Mouse (Mus musculus) liver, postnatal 0 days (tissue): Measurements from ENCODE around the gene Rps6ka1.

Source experiments
- CTCF ChIP-seq: sonication (generic); IDR thresholded peaks from 2 replicates; pipeline ENCODE4 v1.5.1; 2016; ENCODE audit warnings: antibody characterized with exemption, low read depth
- EP300 ChIP-seq: IDR thresholded peaks from 2 replicates; pipeline ENCODE4 v1.6.1; 2016; ENCODE audit warnings: antibody characterized with exemption, low read depth, mild to moderate bottlenecking

DNA sequence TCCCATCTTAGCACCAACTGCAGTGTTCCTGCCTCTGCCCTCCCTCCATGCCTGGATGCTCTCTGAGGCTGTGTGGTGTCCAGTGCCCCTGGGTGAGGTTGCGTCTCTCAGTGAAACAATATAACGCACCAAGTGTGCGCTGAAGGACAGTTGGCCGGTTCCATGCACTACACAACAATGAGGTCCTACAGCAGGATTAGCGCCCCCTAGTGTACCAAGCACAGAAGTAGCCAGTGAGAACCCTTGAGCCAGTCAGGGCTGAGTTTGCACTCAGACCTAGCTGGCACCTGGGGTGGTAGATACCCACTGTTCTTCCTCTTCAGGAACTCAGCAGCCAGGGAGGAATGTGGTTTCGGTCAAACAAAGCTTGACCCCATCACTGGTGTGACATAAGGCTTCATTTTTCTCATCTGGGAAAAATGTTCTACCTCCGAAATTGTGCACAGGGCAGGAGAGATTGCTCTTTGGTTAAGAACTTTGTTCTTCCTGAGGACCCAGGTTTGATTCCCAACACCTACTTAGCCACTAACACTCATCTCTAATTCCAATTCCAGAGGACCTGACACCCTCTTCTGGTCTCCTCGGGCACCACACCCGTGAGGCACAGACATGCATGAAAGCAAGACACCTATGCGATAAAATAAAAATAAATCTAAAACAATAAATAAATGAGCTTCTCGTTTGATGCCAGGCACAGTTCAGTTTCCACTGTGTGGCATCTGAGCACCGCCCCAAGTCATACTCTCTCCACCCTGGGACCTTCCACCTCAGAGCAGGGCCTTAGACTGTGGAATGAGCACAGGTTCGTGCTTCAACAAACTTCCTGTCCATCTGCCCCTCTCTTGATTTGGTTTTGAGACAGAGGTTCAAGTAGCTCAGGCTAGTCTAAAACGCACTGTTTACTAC, 9.5 kb downstream of the Rps6ka1 start:
- peak; percentile 88 for TF ChIP-seq CTCF
- TF ChIP-seq EP300 = no peak
